Mouse (Mus musculus): ENCODE measurements around the gene Grwd1.

GRCm38 (mm10) chr7:45830427-45831127 is at the start of gene Grwd1:
- peak; percentile 28; the same call in 1 of the 2 replicates for TF ChIP-seq POLR2A (IDR thresholded peaks at IDR 0.05; ENCODE audit: borderline replicate concordance, insufficient read depth, low read length)
- no peak for TF ChIP-seq CTCF (IDR thresholded peaks at IDR 0.05; ENCODE audit: borderline replicate concordance, insufficient read depth, low read depth, low read length)

Measured in cerebellum, adult 2 months (tissue).